8 mouse cellular contexts compared by ENCODE assay signal in the genomic region with DNA sequence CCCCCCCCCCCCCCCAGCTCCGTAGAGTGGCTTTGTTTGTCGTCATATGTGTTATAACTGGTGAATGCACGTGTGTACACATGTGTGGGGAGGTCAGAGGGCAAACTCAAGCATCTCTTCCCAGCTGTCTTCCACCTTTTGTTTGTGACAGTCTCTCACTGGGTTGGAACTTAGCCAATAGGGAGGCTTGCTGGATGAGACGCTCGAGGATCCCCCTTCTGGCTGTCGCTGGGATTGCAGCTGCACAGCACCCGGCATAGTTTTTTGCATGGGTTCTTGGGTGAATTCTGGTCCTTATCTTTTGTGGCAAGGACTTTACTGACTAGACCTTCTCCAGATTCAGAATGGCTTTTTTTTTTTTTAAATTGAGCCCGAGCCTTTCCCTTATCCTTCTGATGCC.
DNase-seq lines count a peak whose midpoint lies in the region; ATAC-seq lines count a peak whose summit lies in the region.

No protein-coding gene starts in this region.

- H3K27me3 ChIP-seq in kidney, embryonic 15.5 days, result no peaks in the 10 kb centered on the region
- H3K27me3 ChIP-seq in heart, embryonic 12.5 days (replicated peaks), result 0 out of 2 replicates have a peak, but pooled peaks cover 2% of the 10 kb centered on the region

- H3K36me3 ChIP-seq in kidney, embryonic 15.5 days, result no peaks in the 10 kb centered on the region
- no peaks in the 10 kb centered on the region for H3K36me3 ChIP-seq in heart, embryonic 12.5 days

- H3K4me1 ChIP-seq in kidney, embryonic 15.5 days, result peaks cover 7% of the 10 kb centered on the region; the same call in 1 of the 2 replicates
- no peaks in the 10 kb centered on the region for H3K4me1 ChIP-seq in heart, embryonic 12.5 days (replicated peaks)

- H3K4me3 ChIP-seq in kidney, embryonic 15.5 days (replicated peaks), result no peak overlapping the region
- H3K4me3 ChIP-seq in heart, embryonic 12.5 days, result peak overlapping the region; percentile 33

- H3K9me3 ChIP-seq in kidney, embryonic 15.5 days (replicated peaks), result no peaks in the 10 kb centered on the region
- H3K9me3 ChIP-seq in heart, embryonic 12.5 days (replicated peaks), result no peaks in the 10 kb centered on the region

- no peak overlapping the region for H3K9ac ChIP-seq in kidney, embryonic 15.5 days
- H3K9ac ChIP-seq in heart, embryonic 12.5 days, result no peak overlapping the region

- ATAC-seq in kidney, embryonic 15.5 days (replicated peaks; ENCODE audit: low FRiP score), result no peak
- no peak for ATAC-seq in heart, embryonic 12.5 days (ENCODE audit: insufficient number of reproducible peaks, low FRiP score)
- ATAC-seq in megakaryocyte, adult 5-6 weeks (ENCODE audit: poor library complexity, severe bottlenecking), result peak; percentile 47; the same call in 1 of the 2 replicates

- DNase-seq in kidney, adult 11 months, result peak; percentile 9
- peak; percentile 87 for DNase-seq in R1 (ENCODE audit: low read depth, low spot score)
- DNase-seq in cerebellum, postnatal 14 days, result peak; percentile 89 to 93
- peak; percentile 57 to 77 for DNase-seq in left cerebral cortex, postnatal 14 days (ENCODE audit: low spot score in 2 of 2)
- DNase-seq in thymus, postnatal 4 days, result peak; percentile 73

- no peak overlapping the region for H3K27ac ChIP-seq in kidney, embryonic 15.5 days
- H3K27ac ChIP-seq in heart, embryonic 12.5 days (ENCODE audit: poor library complexity, severe bottlenecking), result no peak overlapping the region

- no peak overlapping the region for H3K4me2 ChIP-seq in kidney, embryonic 15.5 days
- peak overlapping the region; percentile 60 for H3K4me2 ChIP-seq in heart, embryonic 12.5 days

- WGBS in kidney, embryonic 15.5 days, result 22% methylated on average over 8 of the region's 8 CpGs
- 4% methylated on average over 8 of the region's 8 CpGs for WGBS in heart, embryonic 12.5 days

- intact Hi-C loops in left cerebral cortex, postnatal 14 days (cut with DNase I), result no loop called here

Comparison
In these comparisons a context has a peak if more than half of its experiments do, and no peak if none do; other contexts are left out.
1. DNase-seq: peak in every context shown above with its lines; median percentile 91 in cerebellum, postnatal 14 days; 87 in R1; 73 in thymus, postnatal 4 days; 67 in left cerebral cortex, postnatal 14 days; 9 in kidney, adult 11 months.